Mouse (Mus musculus) ovary, postnatal 36 days (tissue): ENCODE results near the gene Tcf3.

Source experiments
- DNase-seq: peaks from one replicate; pipeline ENCODE4 v3.0.0; 2022; ENCODE audit warnings: low spot score, mixed read lengths

Tcf3 gene

DNA sequence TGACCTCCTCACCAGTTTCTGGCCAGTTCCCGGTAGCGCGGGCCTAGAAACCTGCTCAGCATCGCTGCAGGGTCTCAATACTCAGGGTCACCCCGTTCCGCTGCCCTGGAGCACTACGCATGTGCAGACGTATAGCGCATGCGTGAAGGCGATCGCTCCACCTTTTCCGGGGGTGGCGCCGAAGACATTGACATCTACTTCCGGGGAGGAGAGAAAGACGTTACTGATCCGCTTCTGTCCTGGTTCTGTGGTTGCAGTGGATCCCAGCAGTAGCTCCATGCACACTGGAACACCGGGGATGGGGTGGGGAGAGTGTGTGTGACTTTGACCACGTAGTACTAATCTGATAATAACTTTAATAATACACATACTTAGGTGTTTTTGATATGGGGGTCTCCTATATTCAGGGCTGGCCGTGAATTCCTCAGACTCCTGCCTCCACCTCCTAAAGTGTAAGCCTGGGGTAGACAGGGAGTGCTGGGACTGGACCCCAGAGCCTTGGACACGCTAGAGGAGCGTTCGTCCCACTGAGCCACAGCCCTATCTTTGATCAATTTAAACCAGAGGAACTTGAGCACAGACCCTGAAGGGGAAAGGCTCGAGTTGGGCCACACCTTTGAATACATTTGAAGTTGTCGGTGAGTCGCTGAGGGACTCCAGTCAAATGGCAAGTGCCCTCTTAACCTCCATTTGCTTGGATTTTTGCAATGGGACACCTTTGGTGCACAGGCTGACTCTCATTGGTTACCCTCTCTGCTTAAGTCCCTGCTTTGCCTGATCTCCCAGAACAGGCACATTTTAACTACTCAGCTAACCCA, 26.6 kb downstream of the Tcf3 start, which contains the start of gene Uqcr11:
TSS of gene Uqcr11 (minus strand) at position 147 of the 818 bp plus-strand sequence.
- DNase-seq = peak; percentile 92

DNA sequence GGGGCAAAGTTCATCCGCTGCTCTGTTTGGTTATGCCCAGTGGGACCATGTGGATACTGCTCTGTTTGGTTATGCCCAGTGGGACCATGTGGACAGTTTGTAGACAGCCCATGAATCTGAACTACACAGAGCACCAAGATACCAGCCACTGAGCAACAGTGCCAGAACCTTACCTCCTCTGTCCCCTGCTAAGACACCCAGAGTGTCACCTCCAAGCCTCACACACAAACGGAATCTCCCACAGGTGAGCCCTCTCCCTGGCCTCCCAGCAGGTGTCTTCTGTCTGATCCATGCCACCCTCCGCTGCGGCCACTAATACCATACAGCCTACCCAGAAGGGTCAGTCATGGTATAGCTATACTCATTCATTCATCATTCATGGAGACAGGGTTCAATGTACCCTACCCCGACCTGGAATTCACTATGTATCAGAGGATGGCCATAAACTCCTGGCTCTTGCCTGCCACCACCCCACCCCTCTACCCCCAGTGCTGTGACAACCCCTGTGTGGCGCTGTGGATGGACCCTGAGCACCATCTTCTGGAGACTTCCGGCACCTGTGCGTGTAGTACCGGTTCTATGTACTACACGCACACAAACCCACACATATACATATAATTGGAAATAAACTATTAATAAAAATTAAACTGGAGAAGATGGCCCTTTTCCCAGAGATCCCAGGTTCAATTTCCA, 27.8 kb downstream of the Tcf3 start:
- DNase-seq = no peak

DNA sequence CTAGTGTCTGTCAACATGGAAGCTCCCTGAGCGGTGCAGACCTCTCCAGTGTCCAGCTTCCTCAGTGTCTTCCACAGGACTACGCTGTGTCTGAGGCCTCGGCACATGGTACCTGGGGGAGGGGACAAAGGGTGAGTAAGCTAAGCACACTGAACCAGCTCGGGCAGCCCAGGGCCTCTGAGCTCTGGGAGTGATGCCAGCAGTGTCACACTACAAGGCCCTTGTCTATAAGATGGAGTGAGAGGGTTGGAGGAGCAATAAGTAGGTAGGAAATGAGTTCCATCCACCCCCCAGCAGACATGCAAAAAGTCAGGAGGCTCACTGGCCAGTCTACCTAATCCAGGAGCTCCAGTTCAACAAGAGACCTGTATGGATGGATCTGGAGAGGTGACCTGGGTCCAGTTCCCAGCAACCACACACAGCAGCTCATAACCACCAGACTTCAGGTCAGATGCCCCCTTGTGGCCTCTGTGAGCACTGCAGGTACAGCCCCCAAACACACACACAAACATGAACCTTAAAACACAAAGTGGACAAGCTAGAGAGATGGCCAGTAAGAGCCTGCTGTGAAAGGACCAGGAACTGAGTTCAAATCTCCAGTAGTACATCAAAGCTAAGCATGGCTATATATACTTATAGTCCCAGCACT, 30.3 kb downstream of the Tcf3 start:
- no peak for DNase-seq

DNA sequence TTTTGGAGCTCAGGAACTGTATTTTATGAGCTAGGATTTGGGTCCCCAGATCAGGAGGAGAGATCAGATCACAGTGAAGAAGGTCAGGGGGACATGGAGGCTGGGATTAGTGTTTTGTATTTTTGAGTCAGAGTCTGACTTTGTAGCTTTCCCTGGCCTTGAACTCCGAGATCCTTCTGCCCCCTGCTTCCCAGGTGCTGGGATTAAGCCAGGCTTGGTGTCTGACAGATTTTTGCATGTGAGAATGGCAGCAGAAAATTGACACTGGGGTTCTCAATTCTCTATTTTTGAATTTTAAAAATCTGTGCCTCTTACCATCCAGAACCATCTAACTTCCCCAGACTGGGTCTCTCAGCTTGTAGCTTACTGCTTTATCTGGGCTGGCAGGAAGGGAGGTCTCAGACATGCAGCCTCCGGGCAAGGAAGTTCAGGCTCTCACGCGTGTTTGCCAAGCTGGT, 32.7 kb downstream of the Tcf3 start:
- no peak for DNase-seq

DNA sequence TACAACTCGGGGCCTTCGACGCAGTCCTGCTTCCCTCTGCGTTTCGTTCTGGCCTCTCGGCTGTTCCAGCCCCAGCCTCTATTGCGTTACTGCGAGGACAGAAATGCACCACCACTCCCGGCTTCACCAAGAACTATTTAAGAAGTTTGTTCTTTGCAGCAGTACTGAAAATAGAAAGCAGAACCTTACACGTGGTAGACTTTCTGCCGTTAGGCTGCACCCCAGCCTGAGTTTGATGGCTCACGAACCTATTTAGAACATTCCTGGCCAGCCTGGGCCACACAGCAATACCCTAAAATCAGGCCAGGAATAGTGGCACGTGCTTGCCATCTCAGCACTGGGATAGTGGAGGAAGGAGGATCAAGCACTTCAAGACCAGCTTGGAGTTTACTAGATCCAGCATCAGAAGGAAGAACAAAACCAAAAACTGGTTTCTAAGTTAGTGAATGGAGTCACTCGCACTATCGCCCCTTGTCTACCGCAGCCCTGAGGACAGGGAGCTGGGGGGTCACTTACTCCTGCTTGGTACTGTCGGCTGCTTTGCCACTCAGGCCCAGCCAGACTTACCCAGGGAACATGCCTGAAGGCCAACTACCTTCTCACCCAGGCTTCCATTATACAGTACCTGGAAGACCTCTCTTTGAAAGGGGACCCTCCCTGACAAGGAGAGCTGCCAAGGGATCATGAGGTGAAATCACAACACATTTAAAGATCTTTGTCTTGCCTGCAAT, 33.3 kb downstream of the Tcf3 start:
- DNase-seq = no peak

DNA sequence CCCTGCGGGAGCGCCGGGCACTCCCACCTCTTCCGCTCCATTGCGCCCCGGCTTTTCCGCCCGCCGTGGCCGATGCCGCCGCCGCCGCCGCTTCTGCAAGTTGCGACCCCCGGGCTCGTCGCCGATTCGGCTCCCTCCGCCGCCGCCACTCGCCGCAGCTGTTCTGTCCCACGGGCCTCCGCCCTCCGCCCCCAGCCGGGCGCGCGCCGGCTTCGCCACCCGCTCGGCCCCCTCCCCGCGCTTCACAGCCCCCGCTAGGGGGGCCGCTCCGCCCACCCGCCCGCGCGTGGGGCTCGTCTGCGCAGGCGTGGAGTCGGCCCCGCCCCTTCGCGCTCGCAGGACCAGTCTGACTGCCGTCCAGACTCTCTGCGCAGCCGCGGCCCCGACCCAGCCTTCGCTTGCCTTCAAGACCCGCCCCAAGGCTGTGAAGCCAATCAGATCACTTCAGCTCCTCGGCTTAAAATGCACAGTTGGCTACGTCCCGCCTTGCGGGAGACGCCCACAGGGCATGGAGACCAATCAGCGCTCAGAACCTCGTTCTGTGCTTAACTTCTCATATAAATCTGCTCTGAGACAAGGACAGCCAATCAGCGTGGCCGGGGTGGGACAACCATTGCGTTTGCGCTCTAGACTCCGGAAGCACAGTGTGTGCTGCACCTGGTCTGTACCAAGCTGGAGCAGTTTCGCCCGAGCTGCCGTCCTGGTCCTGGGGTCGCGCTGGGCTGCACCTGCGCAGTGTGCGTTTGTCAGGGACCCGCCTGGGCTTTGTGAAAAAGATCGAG, 34.1 kb downstream of the Tcf3 start, which contains the start of gene Mbd3:
TSS of gene Mbd3 (minus strand) at position 360 of the 782 bp plus-strand sequence.
- DNase-seq = peak; percentile 99

DNA sequence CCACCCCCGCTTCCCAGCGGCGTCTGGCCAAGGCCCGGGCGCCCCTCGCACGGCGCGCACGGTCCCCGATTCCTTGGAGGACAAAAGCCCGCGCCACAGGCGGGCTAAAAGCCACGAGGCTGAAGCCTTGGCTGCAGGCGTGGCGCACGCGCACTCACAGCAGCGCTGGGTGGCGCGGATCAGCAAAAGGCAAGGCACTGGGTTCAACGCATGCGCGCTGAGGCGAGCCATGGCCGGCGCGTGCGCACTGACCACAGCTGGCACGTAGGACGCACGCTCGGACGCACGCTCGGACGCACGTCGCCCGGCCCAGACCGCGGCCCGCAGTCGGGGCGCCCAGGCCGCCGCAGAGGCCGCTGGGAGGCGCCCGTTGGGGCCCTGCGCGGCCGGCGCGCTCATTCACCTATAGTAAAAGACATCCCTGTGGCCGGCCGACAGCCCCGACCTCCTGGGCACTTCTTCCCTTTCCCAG, 34.7 kb downstream of the Tcf3 start:
- peak; percentile 98 for DNase-seq

DNA sequence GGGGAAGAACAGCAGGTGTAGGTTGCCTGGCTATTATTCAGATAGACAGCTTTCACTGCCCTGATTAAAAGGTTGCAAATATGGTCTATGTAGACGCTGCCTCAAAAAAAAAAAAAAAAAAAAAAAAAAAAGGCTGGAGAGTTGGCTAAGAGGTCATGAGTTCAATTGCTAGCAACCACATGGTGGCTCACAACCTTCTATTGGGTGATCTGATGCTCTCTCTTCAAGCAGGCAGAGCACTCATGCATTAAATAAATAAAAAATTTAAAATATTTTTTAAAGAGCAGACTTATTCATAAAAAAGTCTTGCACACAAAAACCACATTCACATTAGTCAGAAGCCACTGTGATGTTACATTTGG, 35.3 kb downstream of the Tcf3 start:
- no peak for DNase-seq

DNA sequence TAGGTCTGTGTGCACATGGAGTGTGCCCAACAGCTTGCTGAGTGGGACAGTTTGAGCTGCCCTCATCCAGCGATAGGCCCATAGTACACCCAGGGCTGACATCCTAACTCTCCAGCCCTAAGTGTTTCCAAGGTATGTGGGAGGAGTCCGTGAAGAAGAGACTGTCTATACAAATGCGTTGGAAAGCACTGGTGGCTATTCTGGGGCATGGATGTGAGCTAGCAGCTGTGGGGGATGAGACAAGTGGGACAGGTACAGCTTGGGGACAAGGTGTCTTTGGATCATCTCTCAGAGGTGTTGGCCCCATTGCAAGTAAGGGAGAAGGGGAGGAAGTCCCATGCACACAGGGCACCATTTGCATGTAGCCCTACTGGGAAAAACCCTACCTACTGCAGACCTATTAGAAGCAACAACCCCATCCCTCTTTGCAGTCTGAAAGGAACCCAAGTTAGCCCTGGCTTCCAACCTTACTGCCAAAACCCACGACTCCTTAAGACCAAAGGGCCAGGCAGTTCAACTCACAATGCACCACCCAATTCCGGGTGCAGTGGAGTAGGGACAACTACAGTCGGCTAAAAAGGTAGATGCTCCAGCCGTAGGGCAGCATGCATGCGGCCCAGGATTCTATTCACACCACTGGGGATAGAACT, 35.8 kb downstream of the Tcf3 start:
- DNase-seq = no peak

DNA sequence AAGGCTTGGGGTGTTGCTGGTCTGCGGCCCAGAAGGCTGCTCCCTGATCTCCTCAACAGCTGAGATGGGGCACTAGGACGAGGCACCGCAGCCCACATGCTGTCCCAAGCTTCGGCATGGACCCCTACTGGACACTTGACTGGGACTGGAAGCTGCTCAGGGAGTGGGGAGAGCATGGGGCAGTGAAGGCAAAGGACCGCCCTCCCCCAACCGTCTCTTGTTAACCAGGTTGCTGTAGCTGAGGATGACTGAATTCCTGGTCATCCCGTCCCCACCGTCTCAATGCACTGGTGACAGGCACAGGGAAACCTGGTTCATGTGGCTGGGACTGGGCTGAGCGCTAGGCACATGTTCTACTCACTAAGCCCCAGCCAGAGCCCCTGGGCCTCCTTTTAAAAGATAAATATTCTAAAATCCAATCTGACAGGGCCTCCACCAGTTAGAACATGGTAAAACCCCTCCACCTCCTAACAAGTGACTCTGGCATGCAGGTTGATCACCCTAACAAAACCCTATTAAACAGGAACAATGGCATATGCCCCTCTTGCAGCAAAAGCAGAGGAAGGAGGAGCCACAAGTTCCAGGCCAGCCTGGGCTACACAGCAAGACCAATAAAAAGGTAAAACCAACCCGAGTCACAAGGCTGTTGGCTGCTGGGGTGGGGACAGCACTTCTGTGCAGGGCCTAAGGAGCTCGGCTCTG, 36.5 kb downstream of the Tcf3 start:
- no peak for DNase-seq

DNA sequence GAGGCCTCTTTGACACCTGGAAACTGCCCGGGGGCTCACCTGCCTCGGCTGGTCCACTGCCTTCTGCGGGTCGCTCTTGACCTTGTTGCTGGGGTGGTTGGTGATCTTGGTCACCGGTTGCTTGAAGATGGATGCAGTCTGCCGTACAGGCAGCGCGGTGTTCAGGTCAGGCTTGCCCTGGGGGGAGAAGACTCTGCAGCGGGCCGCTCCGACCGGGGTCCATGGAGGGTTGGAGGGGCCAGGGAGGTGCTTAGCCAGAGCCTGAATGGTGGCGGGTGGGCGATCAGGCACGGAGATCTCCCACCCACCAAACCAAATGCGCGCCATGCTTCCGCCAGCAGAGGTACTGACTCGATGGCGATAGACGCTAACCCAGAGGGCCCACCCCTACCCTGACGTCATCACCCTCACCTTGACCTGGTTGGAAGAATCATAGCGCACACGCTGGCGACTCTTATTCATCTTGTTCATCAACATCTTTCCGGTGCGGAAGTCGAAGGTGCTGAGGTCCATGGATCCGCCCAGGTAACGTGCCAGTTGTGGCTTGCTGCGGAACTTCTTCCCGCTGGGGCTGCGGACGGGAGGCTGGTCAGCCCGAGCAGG, 38.3 kb downstream of the Tcf3 start:
- DNase-seq = no peak

DNA sequence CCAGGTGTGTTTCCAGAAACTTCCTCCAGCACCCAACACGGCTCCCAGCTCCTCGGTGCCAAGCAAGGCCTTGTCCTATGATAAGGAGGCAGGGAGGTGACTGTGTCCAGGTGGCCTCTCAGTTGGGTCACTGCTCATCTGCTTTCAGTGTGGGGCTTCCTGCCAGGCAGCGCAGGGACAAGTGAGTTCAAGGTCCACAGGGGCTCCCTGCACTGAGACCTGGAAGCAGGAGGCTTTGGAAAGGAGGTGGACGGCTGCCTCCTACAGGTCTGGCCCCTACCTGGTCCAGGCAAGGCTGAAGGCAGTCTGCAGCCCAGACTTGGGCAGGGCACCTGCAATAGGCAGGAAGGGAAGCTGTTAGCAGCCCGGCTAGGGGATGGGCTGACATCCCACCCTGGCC, 40.8 kb downstream of the Tcf3 start:
- DNase-seq = no peak

DNA sequence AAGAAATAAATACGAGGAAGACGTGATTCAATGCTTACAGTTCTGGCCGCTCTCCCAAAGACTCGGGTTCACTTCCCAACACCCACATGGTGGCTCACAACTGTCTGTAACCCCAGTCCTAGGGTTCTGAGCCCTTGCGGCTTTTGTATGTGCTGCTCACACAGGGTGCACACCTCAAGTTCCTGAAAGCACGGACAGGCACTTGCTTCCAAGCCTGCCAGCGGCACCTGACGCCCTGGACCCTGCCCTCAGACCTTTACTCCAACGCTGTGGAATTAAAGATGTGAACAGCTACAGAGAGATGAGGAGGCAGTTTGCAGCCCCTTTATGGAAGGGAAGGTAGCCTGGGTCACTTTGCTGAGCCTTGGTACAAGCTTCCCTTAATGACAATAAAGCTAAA, 42.8 kb downstream of the Tcf3 start:
- DNase-seq = no peak

DNA sequence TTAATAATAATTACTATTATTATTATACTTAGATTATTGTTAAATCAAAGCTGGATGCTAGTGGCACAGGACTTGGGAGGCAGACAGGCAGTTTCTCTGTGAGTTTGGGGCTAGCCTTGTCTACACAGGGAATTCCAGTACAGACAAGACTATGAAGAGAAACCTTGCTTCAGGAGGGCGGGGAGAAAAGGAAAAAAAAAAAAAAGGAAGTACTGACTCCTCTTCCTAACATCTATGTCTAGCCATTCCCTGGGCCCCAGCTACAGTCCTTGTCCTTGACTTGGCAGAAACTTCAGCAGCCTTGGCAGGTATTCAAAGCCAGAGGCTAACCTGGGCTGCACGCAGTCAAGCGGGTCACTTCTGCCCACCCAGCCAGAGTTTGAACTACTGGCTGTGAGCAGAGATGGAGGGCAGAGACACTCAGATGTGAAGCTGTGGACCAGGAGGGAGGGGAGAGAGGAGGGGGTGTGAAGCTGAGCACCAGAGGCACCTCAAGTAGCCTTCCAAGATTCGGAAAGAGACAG, 44.2 kb downstream of the Tcf3 start:
- DNase-seq = no peak

DNA sequence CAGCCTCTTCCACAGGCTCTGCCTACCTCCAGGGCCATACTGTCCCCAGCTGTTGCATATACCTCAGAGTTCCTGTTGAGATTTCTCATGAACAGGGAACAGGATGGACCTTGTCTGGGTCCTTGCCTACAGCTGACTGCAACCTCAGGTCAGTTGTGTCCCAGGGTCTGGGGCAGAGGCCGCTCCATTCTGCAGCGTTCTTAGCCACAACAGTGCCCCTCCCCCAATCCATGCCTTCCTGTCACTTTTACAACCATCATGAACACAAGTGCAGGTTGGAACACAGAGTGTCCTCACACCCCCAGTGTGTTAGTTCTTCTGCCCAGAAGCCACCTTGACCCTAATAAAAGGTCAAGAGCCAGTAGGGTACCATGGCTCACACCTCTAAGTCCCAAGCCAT, 44.7 kb downstream of the Tcf3 start:
- no peak for DNase-seq

DNA sequence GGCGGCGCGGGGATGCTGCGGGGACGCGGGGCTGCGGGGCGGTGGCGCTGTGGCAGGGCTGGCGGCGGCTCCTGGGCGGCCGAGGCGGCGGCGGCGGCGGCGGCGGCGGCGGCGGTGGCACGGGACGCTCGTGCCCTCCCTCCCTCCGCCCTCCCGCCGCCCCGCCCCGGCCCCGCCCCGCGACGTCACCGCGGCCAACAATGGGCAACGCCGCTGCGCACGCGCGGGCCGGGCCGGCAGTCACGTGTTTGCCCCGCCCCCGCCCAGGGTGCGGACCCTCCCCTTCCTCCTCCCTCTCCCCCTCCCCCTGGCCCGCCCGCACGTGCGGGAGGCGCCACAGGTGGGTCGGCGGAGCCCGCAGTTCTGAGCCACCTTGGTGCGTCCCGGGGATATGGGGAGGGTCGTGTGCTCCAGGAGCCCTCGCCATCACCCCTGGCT, 45.9 kb downstream of the Tcf3 start, which contains the start of gene Mex3d:
TSS of gene Mex3d (minus strand) at position 138 of the 438 bp plus-strand sequence.
- DNase-seq = peak; percentile 91

DNA sequence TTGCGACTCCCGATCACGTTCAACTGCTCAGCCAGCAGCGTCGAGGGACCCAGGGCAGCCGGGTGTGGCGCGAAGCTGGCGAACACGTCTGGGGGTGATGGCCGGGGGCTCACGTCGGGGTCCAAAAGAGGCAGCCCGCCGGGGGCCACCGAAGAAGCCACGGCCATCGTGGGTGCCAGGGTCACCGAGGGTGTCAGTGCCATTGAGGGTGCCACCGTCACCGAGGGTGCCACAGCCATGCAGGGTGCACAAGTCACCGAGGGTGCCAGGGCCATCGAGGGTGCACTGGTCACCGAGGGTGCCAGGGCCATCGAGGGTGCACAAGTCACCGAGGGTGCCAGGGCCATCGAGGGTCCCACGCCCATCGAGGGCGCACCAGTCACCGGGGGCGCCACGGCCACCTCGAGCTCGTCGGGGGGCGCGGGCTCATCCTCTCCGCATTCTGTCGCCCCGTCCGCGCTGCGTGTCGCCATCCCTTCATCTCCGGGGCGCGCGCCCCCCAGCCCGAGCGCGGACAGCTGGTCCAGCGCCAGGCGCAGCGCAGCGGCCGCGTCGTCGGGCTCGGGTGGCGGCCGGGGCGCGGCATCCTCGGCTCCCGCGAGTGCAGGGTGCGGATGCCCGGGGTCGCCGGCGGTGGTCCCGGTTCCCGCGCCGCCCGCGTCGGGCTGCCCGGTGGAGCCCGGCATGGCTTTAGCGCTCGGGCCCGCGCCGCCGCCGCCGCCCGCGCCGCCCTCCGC, 46.5 kb downstream of the Tcf3 start:
- DNase-seq = peak; percentile 47
